Mouse (Mus musculus) lung, postnatal 4 days (tissue): ENCODE measurements around the gene Ifnl3.

ENCODE experiments used
- DNase-seq, 2 experiments: peaks; one replicate each; pipeline ENCODE4 v3.0.0; 2021

Gene Ifnl3

DNA sequence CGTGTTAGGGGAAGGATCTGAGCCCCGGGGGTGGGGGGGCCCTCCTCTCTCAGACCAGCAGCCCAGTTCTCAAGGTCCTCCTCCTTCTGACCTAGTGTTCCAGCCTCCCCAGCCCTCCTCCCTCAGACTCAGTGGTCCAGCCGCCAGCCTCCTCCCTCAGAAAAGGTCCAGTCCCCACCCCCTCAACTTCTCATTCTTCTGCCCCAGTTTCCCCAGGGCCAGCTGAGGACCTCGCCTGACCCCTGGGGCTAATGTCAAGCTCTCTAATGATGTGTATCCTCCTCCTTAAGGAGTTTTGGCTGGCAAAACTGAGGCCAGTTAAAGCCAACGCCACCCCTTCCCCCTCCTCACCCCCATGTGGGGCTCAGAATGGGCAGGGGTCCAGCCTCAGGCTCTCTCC, 24.5 kb downstream of the Ifnl3 start, which contains the start of gene Nccrp1:
Nccrp1 (minus strand) TSS at position 101 of the 400 bp plus-strand sequence.
- no peak for DNase-seq

DNA sequence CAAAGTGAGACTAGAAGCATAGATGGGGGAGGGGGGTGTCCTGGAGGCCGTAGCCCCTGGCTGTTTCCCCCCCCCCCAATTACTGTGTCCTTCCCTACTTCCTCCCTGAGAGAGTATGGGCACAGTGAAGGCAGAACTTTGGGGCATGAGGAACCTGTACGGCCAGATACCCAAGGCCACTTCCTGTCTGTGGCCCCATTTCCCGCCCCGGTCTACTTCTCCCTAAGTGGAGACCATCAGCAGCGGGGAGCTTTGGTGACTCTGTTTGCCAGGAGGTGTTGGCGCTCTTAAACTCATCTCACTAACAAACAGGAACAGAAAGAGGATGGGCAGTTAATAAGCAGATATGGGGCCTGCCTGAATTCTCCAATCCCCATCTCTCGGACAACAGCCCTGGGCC, 25.0 kb downstream of the Ifnl3 start:
- no peak for DNase-seq

DNA sequence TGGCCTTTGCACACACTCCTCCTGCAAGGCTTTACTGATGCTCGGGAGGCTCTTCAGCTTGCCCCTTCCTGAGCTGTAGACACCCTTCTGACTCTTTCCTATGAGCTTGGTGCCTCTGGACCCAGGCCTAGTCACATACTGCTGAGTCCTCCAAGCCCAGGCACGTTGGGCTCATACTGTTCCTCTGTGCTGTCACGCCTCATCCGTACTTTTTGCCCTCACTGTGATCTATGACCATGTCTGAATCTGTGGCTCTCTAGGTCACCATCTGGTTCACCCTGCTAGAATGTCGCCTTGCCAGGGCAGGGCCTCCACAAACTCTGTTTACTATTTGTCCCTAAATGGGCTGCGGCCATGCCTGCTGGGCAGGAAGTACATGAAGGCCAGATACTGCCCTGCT, 30.4 kb downstream of the Ifnl3 start:
- no peak for DNase-seq

DNA sequence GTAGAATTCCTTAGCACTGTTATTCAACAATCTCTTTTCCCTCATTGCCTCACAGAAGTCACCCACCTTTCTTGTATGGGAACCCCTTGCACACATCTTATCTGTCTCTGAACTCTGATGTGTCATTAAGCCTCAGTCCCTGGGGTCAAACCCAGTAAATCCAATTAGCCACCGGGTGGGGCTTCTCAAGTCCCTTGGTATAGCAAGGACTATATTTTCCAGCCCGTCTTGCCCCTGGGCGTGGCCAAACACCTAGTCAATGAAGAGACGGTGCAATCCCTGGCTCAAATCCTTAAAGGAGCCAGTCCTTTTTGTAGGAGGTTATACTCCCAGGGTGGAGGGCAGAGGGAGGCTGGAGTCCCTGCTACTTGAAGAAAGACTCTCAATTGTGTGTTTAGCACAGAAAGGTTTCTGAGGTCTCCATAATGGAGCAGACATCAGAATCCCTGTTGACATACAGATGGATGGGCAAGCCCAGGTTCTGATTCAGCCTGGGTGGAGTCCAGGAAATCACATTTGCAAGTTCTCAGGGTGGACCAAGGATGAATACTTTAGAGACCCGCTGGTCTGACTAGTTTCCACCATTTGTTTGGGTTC, 33.4 kb downstream of the Ifnl3 start:
- no peak for DNase-seq

GRCm38 (mm10) chr7:28557069-28557468, 34.4 kb downstream of the Ifnl3 start:
- DNase-seq: no peak

GRCm38 (mm10) chr7:28557708-28558107, 35.1 kb downstream of the Ifnl3 start:
- DNase-seq: no peak

- peak; percentile 72 to 87 for DNase-seq
Measured at GRCm38 (mm10) chr7:28558486-28558885, 35.9 kb downstream of the Ifnl3 start.

- no peak for DNase-seq
Measured at GRCm38 (mm10) chr7:28560856-28561255, 38.2 kb downstream of the Ifnl3 start.

DNA sequence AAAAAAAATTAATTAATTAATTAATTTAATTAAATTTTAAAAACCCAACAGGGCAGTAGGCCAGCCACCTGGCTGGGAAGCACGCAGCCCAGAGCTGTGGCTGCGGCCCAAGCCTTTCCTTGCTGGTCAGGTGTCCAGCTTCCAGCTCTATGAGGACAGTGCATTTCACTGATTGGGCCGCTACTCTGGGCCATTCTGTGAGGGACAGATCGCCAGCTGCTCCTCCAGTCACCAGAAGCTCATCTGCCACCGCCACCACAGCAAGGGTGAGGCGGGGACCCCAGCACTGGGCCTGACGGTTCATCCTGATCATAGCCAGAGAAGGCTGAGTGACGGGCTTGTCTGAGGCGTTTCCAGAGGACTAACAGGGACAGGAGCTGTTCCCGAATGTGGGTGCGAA, 39.3 kb downstream of the Ifnl3 start:
- no peak for DNase-seq

DNA sequence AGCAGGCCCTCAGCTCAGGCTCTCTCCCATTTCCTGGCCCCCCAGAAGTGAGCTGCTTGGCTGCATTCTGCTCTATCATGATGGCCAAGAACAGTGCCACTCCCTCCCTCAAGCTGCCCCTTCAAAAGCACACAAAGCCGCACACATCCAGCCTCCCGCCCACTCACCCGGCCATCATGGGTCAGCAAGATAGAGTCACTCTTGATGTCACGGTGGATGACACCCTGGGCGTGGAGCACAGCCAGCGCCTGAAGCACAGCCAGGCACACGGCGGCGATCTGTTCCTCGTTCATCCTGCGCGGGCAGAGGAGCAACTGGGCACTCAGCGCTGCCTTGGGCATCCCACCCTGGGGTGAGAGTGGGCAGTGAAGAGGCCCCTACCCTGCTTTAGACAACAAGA, 39.7 kb downstream of the Ifnl3 start:
- no peak for DNase-seq

- DNase-seq: no peak
Measured at GRCm38 (mm10) chr7:28562951-28563350, 40.3 kb downstream of the Ifnl3 start.

- no peak for DNase-seq
Measured at GRCm38 (mm10) chr7:28565407-28565806, 42.8 kb downstream of the Ifnl3 start.

DNA sequence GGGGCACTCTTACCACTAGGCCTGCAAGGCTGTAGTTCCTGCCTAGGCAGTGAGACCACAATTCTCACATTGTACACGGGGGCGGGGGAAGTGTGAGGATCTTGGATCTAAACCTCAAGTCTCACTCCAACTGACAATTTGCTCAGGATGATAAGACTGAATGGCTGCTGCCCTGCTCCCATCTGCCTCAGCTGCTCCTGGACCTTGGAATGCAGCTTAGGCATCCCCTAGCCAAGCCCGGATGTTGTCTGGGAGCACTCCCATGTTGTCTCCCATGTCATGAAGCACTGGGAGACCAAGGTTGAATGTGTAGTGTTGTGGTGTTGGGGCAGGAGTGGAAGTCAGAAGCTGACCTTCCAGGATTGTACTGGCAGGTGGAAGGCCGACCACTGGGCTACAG, 44.9 kb downstream of the Ifnl3 start:
- no peak for DNase-seq

GRCm38 (mm10) chr7:28568253-28568652, 45.6 kb downstream of the Ifnl3 start:
- DNase-seq: peak; percentile 55 to 78

- DNase-seq: peak; percentile 90 to 93
Measured at GRCm38 (mm10) chr7:28570291-28570981, 47.8 kb downstream of the Ifnl3 start.

DNA sequence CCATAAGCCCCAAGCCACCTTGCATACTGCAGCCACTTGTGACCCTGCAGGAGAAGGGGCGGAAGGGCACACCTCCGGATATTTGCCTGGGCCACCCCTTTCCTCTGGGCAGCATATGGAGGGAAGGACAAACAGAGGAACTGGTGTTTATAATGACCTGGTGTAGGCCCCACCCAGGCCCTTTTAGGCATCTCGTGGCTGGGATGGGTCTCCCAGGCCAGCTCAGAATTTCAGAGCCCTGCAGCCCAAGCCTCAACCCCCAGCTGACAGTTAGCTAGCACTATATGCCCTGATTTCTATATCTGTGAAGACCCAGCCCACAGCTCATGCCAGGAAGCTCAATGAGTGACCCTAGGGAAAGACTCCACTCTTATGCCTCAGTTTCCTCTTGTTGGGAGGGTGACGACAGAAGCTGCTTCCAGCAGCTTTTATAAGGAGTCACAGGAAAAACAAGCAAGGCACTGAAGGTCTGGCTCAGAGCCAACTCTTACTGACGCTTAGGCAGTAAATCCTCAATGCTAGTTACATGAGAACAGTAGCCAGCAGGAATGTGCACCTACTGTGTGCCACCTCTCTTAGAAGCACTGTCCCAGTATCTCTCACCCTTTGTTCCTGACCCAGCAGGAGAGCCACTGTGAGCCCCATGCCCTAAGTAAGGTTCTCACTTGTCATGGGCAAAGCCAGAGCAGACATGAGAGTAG, 48.5 kb downstream of the Ifnl3 start:
- peak; percentile 68 to 84 for DNase-seq

DNA sequence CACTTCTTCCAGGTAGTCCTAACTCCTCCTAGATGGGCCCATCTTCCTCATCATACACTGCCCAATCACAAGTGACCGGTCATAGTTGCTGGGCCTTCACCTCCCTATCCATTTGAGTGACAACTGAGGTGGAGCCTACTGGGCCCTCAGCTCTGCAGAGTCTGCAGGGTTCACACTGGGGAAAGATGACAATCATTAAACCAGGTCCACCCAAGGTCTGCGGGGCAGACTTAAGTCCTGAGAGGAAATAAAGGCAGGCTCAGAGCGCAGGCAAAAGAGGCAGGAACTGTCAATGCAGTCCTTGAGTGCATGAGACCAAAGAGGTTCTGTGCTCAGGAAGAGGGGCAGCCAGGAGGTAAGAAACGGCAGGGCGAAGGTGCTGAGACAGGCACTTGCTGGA, 50.1 kb downstream of the Ifnl3 start:
- DNase-seq: no peak

DNA sequence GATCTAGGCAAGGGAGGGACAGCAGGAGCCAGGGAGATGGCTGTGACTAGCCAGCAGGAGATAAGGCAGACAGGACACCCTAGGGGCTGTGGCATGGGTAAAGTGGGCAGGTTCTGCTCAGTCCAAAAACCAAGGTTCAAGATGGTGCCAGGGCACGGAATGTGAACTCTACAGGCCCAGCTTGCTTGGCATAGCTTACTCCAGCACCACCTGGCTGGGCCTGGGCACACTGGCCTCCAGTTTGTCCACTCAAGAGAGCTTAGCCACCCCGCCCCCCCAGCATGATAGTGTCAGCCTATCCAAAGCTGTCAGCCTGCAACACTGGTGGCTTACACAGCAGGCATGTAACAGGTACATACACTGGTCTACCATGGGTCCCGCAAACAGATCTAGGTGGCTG, 50.6 kb downstream of the Ifnl3 start:
- no peak for DNase-seq
